Mouse (Mus musculus) c-Kit-positive CD71-positive TER-119-negative erythroid progenitor cells, embryonic 14.5 days (primary cell): ENCODE results near the gene Gm7694.

Experiments
- DNase-seq: peaks from one replicate; pipeline ENCODE4 v3.0.0-alpha.2; 2013; ENCODE audit warnings: low read depth

Gene Gm7694

DNA sequence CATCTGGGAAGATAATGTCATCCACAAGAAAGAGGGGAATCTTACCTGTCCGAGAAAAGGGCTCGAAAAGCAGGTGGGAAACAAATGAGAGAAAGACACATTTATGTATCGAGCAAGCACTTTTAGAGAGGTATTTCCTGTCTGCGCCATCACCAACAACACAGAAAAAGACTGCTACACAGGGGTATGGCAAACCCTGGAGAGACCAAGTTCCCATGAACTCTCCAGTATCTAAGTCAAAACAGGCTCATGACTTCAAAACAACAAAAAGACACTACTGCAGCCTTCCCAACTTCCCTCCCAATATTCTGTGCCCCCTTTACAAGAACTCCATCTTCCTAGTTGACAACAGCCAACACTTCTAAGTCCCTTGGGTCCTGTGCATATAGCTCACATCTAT is at the start of gene Gm7694:
Gene Gm7694 (minus strand): TSS at position 101 of the 400 bp plus-strand sequence.
- DNase-seq: no peak

DNA sequence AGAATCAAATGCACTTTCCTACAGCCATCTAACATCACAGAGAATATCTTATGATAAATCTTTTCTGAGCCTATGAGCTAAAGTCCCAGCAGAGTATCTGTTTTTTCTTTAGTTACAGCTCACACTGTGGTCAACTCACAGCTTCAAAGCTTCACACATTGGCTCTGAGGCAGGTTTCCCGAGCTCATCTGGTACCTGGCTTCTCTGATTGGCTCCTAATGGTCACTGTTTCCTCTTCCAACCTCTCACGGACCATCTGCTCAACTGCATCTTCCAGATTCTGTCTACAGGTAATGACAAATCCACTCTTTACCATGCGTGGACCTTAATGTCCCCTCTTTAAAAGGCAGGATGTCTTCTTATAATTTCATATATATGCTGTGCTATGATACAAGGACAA is 47.2 kb upstream of the Gm7694 start:
- no peak for DNase-seq

DNA sequence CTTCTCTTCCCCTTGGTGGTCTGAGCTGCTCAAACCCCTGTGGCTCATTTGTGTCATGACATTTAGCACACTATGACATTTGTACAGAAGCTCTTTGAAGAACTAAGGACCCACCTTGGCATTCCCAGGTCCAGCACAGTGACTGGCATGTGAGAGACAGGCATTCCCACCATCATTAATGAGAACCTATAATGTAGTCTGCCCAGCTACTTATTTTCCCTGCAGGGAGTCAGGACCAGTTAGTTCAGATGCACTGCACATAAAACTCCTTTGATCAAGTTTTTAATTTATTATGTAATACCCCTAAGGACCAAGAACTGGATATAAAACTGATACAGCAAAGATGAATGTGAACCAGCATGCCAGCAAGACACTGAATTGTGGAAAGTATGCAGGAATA is 44.9 kb upstream of the Gm7694 start:
- no peak for DNase-seq

DNA sequence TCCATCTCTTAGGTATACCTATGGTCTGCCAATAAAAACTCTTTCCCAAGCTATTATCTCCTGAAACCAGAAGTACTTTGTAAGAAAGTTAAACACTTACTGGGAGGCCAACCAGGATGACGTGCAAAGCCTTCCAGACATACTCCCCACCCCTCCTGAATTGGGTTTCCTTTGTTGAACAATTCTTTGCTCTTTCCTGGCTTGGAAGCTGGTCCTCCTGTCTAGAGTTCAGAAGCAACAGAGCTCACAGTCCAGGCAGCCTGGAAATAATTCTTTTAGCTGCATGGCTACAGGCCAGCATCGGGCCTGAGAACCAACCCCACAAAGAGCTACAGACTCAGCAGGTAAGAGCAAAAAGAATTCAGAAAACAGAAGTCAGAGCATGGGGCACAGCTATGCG is 40.1 kb upstream of the Gm7694 start:
- no peak for DNase-seq

DNA sequence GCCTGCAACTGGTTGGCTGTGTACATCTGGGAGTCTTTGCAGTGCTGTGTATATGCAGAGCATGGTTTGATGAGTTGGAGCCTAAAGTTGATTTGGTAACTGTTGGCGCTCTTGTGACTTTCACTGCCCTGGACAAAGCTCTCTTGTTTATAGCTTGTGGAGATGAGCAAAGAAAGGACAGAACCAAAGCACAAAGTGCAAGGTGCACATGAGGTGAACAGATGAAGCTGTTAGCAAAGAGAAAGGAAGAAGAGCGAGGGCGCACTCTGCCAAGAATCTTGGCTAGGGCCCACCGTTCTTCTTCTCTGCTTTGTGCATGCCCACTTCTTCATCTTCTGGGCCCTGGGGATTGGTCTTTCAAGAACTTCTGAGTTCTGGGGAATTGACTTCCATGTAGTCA is 37.8 kb upstream of the Gm7694 start:
- DNase-seq: no peak

DNA sequence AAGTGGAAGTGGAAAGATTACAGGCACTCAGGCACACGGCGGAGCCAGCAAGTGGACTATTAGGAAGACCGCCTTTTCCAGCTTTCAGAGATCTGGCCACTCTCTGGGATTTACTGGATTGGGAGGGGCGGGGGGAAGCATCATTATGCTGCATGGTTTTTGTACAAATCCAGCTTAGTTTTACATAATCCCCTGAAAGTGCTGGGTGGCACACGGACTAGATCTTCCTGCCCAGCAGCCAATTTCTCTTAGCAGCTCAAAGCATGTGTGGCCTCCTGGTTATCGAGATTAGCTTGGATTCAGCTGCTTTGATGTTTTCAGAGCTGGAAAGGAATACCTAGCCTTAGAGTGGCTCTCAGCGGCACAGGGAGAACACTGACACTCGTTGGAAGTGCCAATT is 36.9 kb upstream of the Gm7694 start:
- DNase-seq: no peak

DNA sequence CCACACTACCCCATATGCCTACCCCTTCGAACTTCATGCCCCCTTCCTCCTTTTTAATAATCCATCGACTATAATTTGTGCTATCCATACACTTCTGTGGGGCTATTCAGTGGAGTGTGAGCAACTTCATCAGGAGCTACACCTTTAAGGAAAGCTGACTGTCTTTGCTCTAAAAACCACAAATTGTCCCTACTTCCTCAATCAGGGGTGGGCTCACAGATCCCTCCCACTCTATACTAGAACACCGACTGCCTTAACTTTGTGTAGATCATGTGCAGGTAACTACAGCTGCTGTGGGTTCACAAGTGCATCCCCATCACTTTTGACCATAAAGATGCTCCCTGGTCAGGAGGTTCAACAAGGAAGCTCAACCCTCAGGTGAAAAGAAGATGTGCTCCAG is 33.8 kb upstream of the Gm7694 start:
- no peak for DNase-seq

DNA sequence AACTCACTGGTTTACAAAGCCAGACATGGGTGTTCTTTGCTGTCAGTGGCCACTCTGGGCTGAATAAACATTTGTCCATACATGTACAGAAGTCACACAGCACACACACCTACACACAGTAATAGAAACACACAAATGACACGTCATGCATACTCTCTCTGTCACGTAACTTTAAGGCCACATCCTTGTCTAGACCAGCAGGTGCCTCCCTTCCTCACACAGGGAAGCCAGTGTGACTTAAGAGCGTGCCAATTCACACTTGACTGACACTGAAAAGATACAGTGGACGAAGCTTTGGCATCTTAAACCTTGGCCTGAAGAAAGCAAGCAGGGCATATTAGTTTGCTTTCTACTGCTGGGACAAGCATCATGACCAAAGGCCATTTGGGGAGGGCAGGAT is 26.6 kb upstream of the Gm7694 start:
- no peak for DNase-seq

DNA sequence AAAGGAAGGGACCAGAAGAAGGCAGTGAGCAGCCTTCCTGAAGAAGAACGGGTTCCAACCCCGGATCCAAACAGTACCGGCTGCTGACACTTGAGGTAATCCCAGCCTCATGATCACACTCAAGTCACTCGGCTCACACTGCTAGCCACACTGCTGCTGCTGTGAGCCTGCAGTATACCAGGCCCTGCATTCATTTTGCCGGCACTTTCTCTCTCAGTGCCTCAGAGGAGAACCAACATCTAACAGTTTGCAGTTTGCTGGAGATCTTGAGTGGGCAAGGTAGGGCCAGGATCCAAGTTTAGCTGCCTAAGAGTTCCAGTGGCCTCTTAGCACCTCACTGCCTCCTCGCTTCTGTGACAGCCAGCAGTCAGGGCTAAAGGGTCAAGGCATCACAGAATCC is 25.8 kb upstream of the Gm7694 start:
- no peak for DNase-seq

DNA sequence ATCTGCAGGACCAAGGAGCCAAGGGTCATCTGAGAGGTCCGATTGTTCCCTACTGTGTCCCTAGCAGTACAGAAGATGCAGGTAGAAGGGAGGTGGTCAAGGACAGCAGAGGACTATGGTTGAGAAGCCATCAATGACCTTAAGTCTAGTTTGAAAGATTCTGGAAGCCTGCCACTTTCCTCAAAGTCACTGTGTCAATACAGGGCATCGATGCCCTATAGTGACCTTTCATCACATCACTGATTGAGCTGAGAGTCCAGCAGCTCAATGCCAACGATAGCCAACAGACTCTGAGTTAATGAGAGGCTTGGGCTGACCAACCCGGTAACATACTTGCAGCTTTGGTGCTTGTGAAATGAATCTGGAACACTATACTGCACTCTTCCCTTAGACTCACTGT is 19.1 kb upstream of the Gm7694 start:
- DNase-seq: no peak

DNA sequence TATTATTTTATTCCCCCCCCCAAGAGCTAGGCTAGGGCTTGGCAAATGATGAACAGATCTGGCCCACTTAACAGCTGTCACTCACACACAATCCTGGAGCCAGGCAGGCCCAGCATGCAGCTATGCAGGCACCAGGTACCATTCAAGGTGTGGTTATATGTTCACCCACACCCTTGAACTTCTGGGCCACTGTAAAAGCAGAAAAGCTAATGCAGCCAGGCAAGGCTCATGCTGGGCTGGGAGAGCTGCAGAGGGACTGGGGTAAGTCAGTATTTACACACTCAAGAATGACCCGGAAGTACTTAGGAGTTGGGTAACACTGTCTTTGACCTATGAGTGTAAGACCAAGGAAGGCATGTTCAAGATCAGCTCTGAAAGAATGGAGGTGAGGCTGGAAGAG is 18.2 kb upstream of the Gm7694 start:
- no peak for DNase-seq

DNA sequence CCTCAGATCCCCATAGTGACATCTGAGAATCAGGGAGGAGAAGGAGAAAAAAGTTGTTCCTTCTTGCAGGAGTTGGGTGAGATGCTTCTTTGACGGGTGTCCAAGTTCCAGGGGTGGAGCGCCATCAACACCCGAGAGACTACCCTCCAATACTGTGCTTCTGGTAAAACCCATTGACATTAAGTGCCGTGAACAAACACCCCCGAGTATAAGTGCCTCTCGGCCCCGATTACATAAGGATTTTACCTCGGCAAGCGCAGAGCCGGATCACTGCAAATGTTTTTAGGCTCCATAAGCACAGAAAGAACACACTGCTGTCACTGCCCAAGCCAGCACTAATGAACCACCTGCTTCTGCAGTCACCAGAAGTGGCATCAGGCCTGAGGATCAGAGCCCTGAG is 16.9 kb upstream of the Gm7694 start:
- no peak for DNase-seq

DNA sequence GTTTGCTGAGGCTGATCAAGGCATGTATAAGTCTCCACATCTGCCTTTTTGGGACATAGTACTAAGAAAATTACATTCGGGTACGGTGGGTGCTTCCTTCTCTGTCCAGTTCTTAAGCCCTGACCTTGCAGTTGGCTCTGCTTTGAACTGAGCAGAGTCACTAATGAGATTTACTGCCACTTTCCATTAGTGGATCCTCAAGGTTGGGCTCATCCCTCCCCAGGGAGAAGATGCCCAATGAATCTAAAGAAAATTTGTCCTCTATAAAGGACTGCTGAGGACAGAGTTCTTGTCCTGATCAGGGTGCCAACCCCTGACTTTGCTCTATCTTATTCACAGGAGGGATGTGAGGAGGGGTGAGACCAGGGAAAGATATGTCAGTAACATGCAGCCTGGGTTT is 15.9 kb upstream of the Gm7694 start:
- DNase-seq: no peak

DNA sequence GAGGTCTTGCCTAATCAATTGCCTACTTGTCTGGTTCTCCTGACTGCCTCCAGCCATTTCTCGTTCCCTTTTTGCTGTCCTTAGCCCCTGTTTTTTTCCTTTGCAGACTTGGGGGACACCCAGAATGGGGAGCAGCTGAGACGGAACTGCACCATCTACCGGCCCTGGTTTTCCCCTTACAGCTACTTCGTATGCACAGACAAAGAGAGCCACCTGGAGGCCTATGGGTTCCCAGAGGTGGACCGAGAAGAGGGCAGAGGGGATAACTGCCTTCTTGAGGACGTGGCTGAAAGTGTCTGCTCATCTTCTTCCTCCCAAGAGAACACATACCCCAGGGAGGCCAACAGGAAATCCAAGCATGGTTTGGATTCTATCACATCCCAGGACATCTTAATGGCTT is 5.3 kb upstream of the Gm7694 start:
- DNase-seq: no peak

DNA sequence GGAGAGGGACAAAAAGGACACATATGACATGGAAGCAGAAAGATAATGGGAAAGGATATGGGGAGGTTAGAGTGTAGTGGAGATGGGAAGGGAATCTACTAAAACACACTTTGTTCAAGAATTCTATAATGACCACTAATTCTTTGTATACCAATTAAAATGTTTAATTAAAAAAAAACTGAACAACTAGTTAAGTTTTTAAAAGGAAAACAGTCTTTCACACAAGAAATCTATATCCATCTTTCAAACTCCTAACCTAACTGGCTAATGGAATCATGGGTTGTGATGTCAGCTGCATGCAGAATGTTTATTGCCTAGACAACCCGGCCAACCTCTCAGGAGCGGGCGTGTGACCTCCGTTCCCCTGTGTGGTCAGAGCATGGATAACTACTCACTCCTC is 2.4 kb upstream of the Gm7694 start, which contains the start of gene Spata46:
Gene Spata46 (plus strand): TSS at position 301 of the 400 bp plus-strand sequence.
- DNase-seq: no peak

DNA sequence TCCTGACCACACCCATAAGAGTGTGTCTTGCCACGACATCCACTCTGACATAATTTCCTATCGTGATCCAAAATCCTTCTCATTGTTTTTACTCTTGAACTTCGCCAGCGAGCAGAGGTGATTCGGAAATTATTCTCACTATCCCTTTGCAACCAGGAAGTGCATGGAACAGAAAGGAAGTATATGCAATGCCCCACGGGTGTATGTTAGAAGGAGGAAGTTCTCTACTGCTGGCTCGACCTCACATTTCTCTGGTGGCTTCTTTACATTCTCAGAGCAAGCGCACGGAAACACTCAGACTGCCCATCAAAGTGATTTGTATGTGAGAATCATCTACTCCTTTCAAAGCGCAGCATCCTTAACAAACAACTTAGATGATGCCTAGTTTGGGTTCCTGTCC is 1.1 kb downstream of the Gm7694 start:
- DNase-seq: no peak

DNA sequence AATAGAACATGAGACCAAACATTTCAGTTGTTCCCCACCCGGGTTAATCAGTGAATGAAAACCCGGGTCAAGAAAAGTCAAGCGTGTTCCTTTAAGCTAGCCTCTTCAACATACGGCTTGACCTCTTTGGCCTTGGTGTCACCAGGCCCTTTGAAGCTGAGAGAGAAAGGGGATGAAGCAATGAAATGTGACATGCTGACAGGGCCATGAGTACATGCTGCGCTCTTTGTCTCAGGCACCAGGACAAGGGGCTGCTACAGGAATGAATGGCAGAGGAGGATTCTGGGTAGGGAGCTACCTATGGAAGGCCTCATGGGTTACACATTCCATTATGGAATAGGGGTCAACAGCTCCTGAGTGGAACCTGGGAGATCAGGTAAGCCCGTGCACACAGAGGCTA is 3.0 kb downstream of the Gm7694 start:
- DNase-seq: no peak

DNA sequence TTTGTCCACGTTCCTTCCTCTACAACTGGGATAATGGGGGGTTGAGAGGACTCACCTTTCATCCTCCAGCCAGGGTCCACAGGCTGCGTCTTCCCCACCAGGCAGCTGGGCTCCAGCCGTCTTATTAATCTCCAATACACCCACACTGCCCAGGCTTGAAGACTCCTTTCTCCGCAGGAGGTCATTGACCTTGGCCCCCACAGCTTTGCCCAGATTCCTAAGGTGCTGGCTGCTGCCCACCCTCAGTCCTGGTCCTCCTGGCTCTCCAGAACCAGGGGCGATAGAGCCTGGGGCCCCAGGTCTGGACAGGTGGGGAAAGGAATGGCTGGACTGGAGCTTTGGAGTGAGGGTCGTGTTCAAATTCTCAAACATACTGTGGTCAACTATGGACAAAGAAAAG is 3.7 kb downstream of the Gm7694 start:
- no peak for DNase-seq

DNA sequence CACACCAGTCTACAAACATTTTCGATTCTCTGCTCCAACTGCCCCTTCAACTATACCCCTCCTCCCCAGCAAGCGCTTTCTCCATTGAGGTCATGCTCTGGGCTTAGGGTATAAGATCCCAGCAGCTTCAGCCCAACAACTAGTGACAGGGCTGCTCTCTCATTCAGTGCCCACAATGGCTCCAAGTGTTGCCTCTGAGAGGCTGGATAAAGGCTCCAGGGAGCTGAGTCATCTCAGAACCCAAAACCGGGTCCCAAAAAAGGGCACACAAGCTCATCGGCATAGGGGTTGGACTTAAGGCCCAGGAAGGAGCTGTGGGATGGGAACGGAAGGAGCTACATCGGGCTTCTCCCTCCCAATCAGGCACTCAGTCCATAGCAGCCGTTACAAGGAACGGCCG is 4.4 kb downstream of the Gm7694 start:
- DNase-seq: no peak

DNA sequence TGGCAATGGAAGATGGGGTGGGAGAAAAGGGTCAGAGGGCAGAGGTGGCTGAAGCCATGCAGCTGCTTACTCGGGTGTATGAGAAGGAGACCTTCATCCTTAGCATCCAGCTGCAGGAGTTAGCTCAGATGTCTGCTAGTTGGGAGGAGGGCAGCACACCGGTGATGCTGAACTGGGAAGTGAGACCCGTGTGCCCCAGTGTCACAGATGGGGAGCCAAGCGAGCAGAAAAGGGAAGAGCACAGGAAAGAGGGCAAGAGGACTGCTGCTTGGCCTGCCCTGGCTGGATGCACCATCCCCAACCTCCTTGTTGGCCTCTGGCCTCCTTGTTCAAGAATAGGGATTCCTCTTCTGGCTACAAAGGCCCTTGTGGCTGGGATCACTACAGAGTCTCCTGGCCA is 6.6 kb downstream of the Gm7694 start:
- no peak for DNase-seq

DNA sequence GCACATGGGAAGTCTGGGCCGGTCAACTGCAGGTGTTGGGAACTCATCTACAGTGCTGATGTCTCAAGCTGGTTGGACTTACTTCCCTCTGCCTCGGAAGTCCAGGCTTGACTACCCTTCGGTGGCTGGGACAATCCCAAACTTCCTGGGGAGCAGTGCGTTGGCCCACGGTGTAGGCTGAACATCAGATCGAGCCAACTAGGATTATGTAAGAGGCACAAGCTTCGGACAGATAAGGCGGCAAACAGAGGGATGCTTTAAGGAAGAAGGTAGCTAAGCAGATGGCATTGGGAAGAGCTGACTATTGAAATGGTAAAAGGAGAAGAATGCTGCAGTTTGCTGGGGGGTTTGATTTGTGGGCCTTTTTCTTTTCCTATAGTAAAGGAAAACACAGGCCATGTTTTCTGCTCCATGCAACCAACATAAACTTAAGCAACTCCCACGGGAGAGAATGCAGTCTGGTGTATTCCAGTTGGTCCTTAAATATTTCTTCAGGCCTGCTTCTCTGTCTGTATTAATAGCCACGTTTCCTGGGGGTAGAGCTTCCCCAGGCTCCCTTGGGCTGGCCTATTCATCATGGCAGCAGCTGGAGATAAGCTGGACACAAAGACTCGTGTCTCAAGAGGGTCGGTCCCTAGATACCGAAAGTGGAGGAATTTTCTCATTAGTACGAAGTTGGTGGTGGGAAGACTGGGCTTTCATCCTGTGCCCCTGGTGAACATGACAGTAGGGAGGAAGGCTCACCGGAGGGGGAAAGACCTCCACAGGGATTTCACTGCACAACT is 11.2 kb downstream of the Gm7694 start:
- DNase-seq: no peak

DNA sequence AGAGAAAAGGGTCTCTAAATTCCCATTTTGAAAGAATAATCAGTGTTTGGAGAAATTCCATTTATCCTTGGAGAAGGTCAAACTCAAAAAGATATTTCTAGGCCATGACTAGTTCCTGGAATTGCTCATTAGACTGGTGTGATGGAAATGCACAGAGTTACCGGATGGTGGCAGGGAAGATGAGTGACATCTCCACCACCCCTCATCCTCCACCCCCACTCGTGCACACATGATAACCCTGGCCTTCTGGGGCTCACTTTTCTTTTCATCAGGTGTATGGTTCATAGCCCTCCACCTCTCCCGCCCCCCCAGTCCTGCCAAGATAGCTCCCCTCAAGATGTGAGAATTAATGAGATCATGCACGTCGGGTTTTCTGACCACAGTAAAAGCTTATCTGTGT is 12.9 kb downstream of the Gm7694 start:
- DNase-seq: no peak

DNA sequence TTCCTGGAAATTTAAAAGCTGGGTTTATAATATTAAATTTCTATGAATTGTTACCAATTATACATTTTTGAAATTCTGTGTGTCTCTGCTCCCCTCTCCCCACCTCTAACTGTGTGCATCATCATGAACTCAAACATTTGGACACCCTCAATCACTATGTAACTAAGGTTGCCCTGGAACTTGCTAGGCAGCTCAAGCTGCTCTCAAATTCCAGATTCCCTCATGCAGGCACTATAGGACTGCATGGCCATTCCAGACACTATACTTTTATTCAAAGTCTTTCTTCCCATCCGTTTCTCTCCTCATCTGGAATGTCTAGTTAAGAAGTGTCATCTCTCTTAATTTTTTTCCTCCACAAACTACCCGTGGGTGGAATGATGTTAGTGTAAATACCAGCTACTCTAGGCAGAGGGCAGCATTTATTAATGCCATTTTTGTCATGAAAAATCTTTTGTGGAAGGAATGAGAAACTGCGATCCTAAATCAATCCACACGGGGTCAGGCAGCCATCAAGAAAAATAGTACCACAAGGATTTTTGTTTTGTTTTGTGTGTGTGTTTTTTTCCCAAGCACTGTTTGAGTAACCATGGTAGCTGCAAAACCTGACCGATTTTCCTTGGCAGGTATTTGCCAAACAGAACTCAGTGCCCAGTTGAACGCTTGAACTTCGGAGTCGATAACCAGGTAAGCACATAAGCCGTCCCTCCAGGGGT is 13.7 kb downstream of the Gm7694 start:
- DNase-seq: peak; percentile 7
